Mouse (Mus musculus): Measurements from ENCODE around the gene Sart3.

Sart3 gene

GRCm38 (mm10) chr5:113765641-113766526 lies 6.4 kb downstream of the Sart3 start:
- DNase-seq (ENCODE audit: low read depth, low spot score), result no peak

- DNase-seq (ENCODE audit: low read depth, low spot score), result no peak
Observed at GRCm38 (mm10) chr5:113764426-113764825, 7.9 kb downstream of the Sart3 start.

GRCm38 (mm10) chr5:113761585-113761984 lies 10.7 kb downstream of the Sart3 start:
- no peak for DNase-seq (ENCODE audit: low read depth, low spot score)

GRCm38 (mm10) chr5:113755347-113756030 lies 16.8 kb downstream of the Sart3 start:
- DNase-seq (ENCODE audit: low read depth, low spot score), result no peak

- DNase-seq (ENCODE audit: low read depth, low spot score), result no peak
Observed at GRCm38 (mm10) chr5:113751521-113752157, 20.7 kb downstream of the Sart3 start.

GRCm38 (mm10) chr5:113748556-113749331 lies 23.6 kb downstream of the Sart3 start:
- DNase-seq (ENCODE audit: low read depth, low spot score), result no peak

- DNase-seq (ENCODE audit: low read depth, low spot score), result no peak
Observed at GRCm38 (mm10) chr5:113747629-113748028, 24.7 kb downstream of the Sart3 start.

- DNase-seq (ENCODE audit: low read depth, low spot score), result no peak
Observed at GRCm38 (mm10) chr5:113737607-113738237, 34.6 kb downstream of the Sart3 start.

GRCm38 (mm10) chr5:113736522-113737164 lies 35.7 kb downstream of the Sart3 start:
- no peak for DNase-seq (ENCODE audit: low read depth, low spot score)

- DNase-seq (ENCODE audit: low read depth, low spot score), result no peak
Observed at GRCm38 (mm10) chr5:113736113-113736502, 36.2 kb downstream of the Sart3 start.

- peak; percentile 95 for DNase-seq (ENCODE audit: low read depth, low spot score)
Observed at GRCm38 (mm10) chr5:113735345-113736112, 36.8 kb downstream of the Sart3 start, which contains the start of gene Ficd. TSS of gene Ficd (plus strand) at chr5:113735803.

- no peak for DNase-seq (ENCODE audit: low read depth, low spot score)
Observed at GRCm38 (mm10) chr5:113735023-113735344, 37.3 kb downstream of the Sart3 start.

GRCm38 (mm10) chr5:113734376-113734775 lies 37.9 kb downstream of the Sart3 start:
- DNase-seq (ENCODE audit: low read depth, low spot score), result no peak

- DNase-seq (ENCODE audit: low read depth, low spot score), result no peak
Observed at GRCm38 (mm10) chr5:113732182-113732581, 40.1 kb downstream of the Sart3 start.

GRCm38 (mm10) chr5:113731174-113731573 lies 41.1 kb downstream of the Sart3 start:
- no peak for DNase-seq (ENCODE audit: low read depth, low spot score)

GRCm38 (mm10) chr5:113730641-113731121 lies 41.6 kb downstream of the Sart3 start:
- DNase-seq (ENCODE audit: low read depth, low spot score), result no peak

GRCm38 (mm10) chr5:113728691-113729090 lies 43.6 kb downstream of the Sart3 start:
- no peak for DNase-seq (ENCODE audit: low read depth, low spot score)

GRCm38 (mm10) chr5:113728011-113728410 lies 44.3 kb downstream of the Sart3 start:
- DNase-seq (ENCODE audit: low read depth, low spot score), result no peak

- no peak for DNase-seq (ENCODE audit: low read depth, low spot score)
Observed at GRCm38 (mm10) chr5:113727238-113727637, 45.1 kb downstream of the Sart3 start.

GRCm38 (mm10) chr5:113726618-113727017 lies 45.7 kb downstream of the Sart3 start:
- no peak for DNase-seq (ENCODE audit: low read depth, low spot score)

Data from brain, embryonic 18.5 days (tissue).